Mouse (Mus musculus): ENCODE data around the gene Ccdc153.

Ccdc153 gene

GRCm38 (mm10) chr9:44240911-44241310 is 435 bp downstream of the Ccdc153 start:
- no peak for DNase-seq (ENCODE audit: low spot score in 2 of 2)

- no peak for DNase-seq (ENCODE audit: low spot score in 2 of 2)
These were observed 942 bp downstream of the Ccdc153 start for GRCm38 (mm10) chr9:44241418-44241817.

GRCm38 (mm10) chr9:44243621-44244020 is 3.1 kb downstream of the Ccdc153 start:
- no peak for DNase-seq (ENCODE audit: low spot score in 2 of 2)

GRCm38 (mm10) chr9:44247907-44248306 is 7.4 kb downstream of the Ccdc153 start:
- DNase-seq (ENCODE audit: low spot score in 2 of 2): no peak

- peak in 1 of 2 experiments; percentile 17 for DNase-seq (ENCODE audit: low spot score in 2 of 2)
These were observed 9.0 kb downstream of the Ccdc153 start for GRCm38 (mm10) chr9:44249181-44250146.

- no peak for DNase-seq (ENCODE audit: low spot score in 2 of 2)
These were observed 10.0 kb downstream of the Ccdc153 start for GRCm38 (mm10) chr9:44250445-44250844.

- DNase-seq (ENCODE audit: low spot score in 2 of 2): no peak
These were observed 10.8 kb downstream of the Ccdc153 start, which contains the start of gene Pdzd3 for GRCm38 (mm10) chr9:44251314-44251713. Gene Pdzd3, minus strand, starts transcription at chr9:44251471.

GRCm38 (mm10) chr9:44253441-44253840 is 13.0 kb downstream of the Ccdc153 start:
- DNase-seq (ENCODE audit: low spot score in 2 of 2): no peak

- no peak for DNase-seq (ENCODE audit: low spot score in 2 of 2)
These were observed 14.1 kb downstream of the Ccdc153 start for GRCm38 (mm10) chr9:44254508-44255135.

GRCm38 (mm10) chr9:44255136-44255521 is 14.7 kb downstream of the Ccdc153 start:
- DNase-seq (ENCODE audit: low spot score in 2 of 2): no peak

GRCm38 (mm10) chr9:44256213-44256612 is 15.7 kb downstream of the Ccdc153 start:
- DNase-seq (ENCODE audit: low spot score in 2 of 2): no peak

- DNase-seq (ENCODE audit: low spot score in 2 of 2): no peak
These were observed 18.5 kb downstream of the Ccdc153 start for GRCm38 (mm10) chr9:44259014-44259413.

GRCm38 (mm10) chr9:44261388-44261787 is 20.9 kb downstream of the Ccdc153 start:
- no peak for DNase-seq (ENCODE audit: low spot score in 2 of 2)

GRCm38 (mm10) chr9:44266478-44267226 is 26.2 kb downstream of the Ccdc153 start:
- no peak for DNase-seq (ENCODE audit: low spot score in 2 of 2)

- DNase-seq (ENCODE audit: low spot score in 2 of 2): no peak
These were observed 27.0 kb downstream of the Ccdc153 start for GRCm38 (mm10) chr9:44267319-44268026.

GRCm38 (mm10) chr9:44268027-44268360 is 27.5 kb downstream of the Ccdc153 start:
- peak; percentile 82 to 84 for DNase-seq (ENCODE audit: low spot score in 2 of 2)

- peak in 1 of 2 experiments; percentile 18 for DNase-seq (ENCODE audit: low spot score in 2 of 2)
These were observed 28.0 kb downstream of the Ccdc153 start, which contains the start of gene Nlrx1 for GRCm38 (mm10) chr9:44268432-44268831. Gene Nlrx1, minus strand, starts transcription at chr9:44268599.

- DNase-seq (ENCODE audit: low spot score in 2 of 2): peak; percentile 49 to 64
These were observed 28.6 kb downstream of the Ccdc153 start for GRCm38 (mm10) chr9:44269077-44269476.

GRCm38 (mm10) chr9:44269973-44270372 is 29.5 kb downstream of the Ccdc153 start:
- DNase-seq (ENCODE audit: low spot score in 2 of 2): no peak

GRCm38 (mm10) chr9:44283183-44283582 is 42.7 kb downstream of the Ccdc153 start:
- DNase-seq (ENCODE audit: low spot score in 2 of 2): no peak

- no peak for DNase-seq (ENCODE audit: low spot score in 2 of 2)
These were observed 45.9 kb downstream of the Ccdc153 start for GRCm38 (mm10) chr9:44286256-44286850.

Data from natural killer cell, adult 2 months (primary cell).